Mouse (Mus musculus) adipocyte (in vitro differentiated cells): ENCODE measurements around the gene Chp1.
A peak's percentile ranks its signal among the peaks of the same experiment; 100 is the strongest.
"Not testable (repeated sequence)": the region's sequence is repeated elsewhere in the genome, so short reads cannot be mapped to it uniquely, and the experiment has no call there.

Experiments used
- DNase-seq: peaks from one replicate; pipeline ENCODE4 v3.0.0-alpha.2; 2016; ENCODE audit warnings: low spot score

Gene Chp1

DNA sequence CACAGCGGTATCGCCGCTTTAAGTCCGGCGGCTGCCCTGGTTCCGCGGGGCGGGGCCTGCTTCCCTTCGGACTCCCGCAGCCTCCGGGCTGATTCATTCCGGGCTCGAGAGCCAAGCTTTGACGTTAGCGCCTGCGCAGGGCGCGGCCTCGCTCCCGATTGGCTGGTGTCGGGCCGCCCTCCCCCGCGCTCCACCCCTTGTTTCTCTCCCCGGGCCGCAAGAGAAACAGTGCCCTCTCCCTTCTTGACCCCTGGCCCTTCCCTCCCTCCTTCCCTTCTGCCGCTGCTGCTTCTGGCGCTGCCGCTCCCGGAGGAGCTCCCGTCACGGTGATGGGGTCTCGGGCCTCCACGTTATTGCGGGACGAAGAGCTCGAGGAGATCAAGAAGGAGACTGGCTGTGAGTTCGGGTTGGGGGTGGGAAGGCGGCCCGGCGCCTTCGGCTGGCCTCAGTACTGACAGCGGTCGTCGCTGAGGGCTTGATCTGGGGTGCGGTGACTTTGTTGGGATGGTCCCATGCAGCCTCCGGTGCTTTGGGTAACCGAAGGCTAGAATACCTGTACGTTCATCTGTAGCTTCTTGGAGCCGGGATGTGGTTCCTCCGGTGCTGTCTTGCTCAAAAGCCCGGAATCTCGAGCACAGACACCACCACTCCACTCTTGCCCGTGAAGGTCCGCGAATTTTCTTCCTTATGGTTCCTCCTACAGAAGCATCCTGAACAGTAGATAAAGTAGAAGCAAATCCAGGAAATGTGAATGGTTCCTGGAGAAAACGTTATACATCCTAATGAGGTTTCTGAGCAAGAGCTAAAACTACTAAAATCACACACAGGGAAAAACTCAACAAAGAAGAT, at the start of gene Chp1, which contains the start of gene Exd1:
Gene Chp1, plus strand, starts transcription at position 176 of the 849 bp plus-strand sequence.
Gene Exd1, minus strand, starts transcription at position 106 of the 849 bp plus-strand sequence.
- peak; percentile 99 for DNase-seq

GRCm38 (mm10) chr2:119498859-119499258, 48.6 kb upstream of the Chp1 start:
- DNase-seq, result no peak

GRCm38 (mm10) chr2:119500965-119501652, 46.4 kb upstream of the Chp1 start:
- DNase-seq, result no peak

DNA sequence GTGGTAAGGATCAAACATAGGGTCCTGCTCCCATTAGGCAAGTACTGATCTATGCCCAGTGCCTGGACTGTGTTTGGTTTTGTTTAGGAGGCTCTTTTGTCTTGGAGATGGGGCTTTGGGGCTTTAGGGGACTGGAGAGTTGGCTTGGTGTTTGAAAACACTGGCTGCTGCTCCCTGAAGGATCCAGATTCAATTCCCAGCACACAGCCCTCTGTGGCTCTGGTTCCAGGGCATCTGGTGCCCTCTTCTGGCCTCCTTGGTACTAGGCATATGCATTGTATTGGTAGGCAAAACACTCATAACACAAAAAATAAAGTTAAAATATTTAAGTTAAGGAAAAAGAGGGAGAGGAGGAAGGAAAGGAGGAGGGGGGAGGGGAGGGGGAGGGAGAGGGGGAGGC, 40.4 kb upstream of the Chp1 start:
- peak; percentile 23 for DNase-seq

DNA sequence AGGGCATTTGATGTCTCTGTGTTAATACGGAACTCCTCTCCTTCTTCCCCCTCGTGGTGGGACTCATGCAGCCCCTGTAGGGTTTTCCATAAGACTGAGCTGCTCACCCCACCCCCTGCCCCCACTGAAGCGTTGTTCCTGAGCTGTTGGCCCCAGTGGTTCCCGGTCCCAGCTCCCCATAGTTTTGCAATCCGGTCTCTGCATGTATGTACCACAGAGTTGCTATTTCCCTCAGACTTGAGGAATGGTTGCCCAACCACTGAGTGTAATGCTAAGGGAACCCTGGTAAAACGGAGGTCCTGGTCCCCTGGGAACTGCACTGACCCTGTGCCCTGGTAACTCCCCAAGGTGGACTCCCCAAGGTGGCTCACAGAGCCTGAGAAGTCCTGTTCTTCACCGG, 39.0 kb upstream of the Chp1 start:
- not testable (repeated sequence) for DNase-seq

DNA sequence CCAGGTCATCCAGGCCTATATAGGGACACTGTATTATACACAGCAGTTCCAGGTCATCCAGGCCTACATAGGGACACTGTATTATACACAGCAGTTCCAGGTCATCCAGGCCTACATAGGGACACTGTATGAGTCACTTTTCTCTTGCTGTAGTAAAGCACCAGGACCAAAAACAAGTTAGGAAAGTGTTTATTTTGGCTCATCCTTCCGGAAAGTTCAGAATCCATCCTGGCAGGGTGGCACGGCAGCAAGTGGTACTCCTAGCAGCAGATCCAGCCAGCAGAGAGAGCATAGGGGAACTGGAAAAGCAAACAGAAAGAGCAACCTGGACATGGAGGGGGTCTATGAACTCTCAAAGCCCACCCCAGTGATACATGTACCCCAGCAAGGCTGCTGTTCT, 36.6 kb upstream of the Chp1 start:
- peak; percentile 51 for DNase-seq

GRCm38 (mm10) chr2:119512292-119512691, 35.2 kb upstream of the Chp1 start:
- no peak for DNase-seq

DNA sequence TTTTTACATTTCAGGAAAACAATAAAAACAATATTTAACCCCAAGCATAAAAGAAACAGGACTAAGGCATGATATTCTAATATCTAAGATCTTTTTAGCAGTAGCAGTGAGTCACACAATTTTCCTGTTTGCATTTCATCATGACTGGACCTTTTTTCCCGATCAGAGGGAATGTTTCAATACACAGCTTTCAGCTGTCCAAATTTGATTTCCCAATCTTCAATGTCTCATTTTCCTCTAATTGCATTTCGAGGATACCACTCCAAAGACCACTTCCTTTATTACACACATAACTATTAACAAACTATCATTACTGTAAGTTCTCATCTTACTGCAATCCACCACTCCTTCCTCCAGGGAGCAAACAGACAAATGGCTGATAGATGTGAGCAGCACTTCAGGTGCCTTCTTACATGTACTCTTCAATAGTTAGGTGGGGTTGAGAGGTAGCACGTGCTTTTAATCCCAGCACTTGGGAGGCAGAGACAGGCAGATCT, 33.4 kb upstream of the Chp1 start:
- no peak for DNase-seq

DNA sequence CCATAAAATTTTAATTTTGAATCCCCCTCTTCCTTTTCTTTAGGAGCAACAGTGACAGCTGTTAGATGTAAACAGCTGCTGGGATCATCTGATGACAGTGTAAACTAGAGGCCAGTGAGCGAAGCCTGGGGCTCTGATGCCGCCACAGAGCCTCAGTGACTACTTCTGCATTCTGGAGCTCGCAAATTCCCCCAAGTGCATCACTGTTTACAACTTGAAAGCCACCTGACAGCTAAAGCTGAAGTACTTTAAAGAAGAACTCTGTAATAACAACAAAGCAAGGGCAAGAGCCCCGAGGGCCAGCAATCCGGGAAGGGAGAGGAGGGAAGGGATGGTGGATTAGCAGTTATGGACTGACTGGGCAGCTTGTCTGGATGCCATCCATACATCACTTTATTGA, 30.7 kb upstream of the Chp1 start:
- DNase-seq, result no peak

DNA sequence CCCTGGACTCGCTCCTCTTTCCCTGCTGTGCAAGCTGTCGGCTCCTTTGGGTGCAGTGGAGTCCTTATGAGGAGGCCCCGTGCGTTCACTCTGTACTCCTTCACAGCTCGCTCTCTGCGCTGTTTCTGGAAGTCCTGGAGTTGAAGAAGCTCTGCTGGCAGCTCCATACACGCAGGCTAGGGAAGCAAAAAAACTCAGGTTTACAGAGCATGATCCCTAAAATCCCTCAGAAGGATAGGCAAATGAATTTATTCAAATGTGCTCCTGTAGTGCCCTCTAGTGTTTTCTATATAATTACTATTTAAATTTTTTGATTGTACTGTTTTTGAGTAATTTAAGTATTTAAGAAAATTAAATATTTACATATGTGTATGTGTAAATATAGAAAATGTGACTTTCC, 26.9 kb upstream of the Chp1 start:
- peak; percentile 26 for DNase-seq

DNA sequence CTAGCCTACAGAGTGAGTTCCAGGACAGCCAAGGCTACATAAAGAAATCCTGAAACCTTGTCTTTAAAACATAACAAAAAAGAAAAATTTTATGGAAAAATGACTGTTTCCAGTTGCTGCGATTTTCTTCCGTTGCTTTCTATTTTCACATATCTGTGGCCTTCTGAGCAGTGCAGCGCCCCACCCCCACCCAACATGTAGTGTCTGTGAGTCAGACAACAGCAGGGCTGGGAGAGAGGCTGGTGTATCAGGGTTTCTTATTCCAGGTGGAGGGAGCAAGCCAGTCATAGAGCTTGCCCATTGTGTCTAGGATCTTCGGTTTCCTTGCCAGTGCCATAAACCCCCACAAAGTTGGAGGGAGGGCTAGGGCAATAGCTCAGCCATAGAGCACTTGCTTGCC, 23.7 kb upstream of the Chp1 start:
- no peak for DNase-seq

- no peak for DNase-seq
These were observed 22.1 kb upstream of the Chp1 start for GRCm38 (mm10) chr2:119525422-119525821.

- no peak for DNase-seq
These were observed 8.7 kb upstream of the Chp1 start for GRCm38 (mm10) chr2:119538802-119539201.

DNA sequence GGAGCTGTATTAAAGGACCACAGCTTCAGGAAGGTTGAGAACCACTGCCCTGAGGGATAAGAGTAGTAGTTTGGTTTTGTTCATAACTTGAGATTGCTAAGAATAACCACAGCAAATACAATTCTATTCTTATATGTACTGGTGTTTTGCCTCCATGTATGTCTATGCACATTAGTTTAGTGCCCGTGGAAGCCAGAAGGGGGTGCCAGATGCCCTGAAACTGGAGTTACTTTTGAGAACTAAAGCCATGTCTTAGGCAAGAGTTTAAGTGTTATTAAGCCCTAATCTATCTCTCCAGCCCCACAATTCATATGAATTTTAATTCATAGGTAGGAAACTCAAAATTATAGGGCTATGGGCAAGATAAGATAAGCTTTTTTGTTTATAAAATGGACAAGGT, 5.4 kb upstream of the Chp1 start:
- peak; percentile 75 for DNase-seq

GRCm38 (mm10) chr2:119543656-119544055, 3.8 kb upstream of the Chp1 start:
- DNase-seq, result no peak

DNA sequence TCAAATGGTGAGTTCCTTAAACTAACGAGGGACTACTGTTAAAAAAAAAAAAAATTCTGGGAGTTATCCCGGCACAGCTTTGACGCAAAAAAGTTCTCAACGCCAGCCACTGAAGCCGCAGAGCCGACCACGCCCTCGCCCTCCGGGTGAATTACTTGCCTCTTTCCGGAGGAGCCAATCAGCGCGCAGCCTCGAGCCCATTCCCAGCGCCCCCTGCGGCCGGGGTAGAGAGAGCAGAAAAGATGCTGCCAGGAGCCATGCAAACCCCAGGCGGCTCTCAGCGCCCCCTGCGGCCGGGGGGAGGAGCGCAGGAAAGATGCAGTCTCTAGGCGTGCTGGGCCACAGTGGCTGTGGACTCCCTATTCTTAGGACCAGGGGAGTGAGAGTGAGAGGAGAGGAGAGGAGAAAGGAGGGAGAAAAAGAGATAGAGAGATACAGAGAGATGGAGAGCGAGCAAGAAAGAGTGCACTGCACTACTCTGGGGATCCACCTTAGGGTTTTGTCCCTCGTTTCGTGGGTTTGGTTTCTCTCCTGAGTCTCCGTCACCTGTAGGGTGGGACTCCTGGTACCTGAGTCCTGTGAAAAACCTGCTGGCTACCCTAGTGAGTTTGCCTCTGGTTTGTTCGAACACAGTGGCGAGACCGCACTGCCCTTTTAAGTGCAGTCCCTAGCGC, 512 bp upstream of the Chp1 start:
- DNase-seq, result peak; percentile 97

DNA sequence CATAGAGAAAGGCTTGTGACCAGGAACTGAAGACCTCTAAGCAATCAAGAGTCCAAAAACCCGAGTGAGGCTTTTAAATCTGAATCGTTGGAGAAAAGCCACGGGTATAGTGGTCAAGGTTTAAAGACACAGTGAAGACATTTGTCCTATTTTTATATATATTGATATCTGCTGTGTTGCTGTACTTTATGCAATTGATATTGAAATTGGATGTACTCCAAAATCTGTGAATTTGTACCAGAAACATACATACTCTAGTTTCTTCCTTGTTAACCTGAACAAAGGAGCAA, 819 bp downstream of the Chp1 start:
- peak; percentile 57 for DNase-seq

- peak; percentile 51 for DNase-seq
These were observed 1.2 kb downstream of the Chp1 start for GRCm38 (mm10) chr2:119548691-119549090.

- no peak for DNase-seq
These were observed 2.2 kb downstream of the Chp1 start for GRCm38 (mm10) chr2:119549678-119550077.

- DNase-seq, result no peak
These were observed 10.5 kb downstream of the Chp1 start for GRCm38 (mm10) chr2:119558039-119558438.

DNA sequence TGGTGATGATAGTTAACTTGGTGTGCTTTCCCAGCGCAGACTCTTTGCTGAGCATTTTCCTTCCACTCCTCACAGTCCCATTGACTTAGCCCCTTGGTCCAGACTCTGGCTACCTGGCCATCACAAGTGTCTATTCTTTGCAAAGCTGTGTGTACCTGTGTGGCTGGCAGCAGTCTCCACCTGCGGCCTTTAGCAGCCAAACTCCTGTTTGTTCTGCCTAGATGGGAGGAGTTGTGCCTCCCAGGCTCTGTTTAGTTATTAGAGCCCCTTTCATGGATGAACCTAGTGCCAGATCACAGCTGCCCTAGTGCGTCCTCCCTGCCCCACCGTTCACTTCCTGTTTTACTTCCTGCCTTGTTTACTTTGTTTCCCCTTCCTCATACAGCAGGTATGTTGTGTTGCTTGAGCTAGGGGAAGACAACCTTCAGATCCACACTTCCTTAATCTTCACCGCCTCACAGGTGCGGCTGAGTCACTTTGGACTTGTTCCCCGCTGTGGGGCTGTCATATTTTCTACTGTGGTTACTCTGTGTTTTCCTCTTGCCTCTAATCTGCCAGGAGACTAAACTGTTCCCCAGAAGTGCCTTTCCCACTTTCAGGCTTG, 11.3 kb downstream of the Chp1 start:
- no peak for DNase-seq

- DNase-seq, result no peak
These were observed 14.3 kb downstream of the Chp1 start for GRCm38 (mm10) chr2:119561794-119562193.
